Mouse (Mus musculus): Measurements from ENCODE around the gene Gmip. TPM values are rescaled to one million over a fixed set of nuclear protein-coding genes. Genes with fewer than 3 reads are reported as not detected.

Gmip gene
- polyA plus RNA-seq, 1 experiment from 2014 or later, result 7.6 TPM

DNA sequence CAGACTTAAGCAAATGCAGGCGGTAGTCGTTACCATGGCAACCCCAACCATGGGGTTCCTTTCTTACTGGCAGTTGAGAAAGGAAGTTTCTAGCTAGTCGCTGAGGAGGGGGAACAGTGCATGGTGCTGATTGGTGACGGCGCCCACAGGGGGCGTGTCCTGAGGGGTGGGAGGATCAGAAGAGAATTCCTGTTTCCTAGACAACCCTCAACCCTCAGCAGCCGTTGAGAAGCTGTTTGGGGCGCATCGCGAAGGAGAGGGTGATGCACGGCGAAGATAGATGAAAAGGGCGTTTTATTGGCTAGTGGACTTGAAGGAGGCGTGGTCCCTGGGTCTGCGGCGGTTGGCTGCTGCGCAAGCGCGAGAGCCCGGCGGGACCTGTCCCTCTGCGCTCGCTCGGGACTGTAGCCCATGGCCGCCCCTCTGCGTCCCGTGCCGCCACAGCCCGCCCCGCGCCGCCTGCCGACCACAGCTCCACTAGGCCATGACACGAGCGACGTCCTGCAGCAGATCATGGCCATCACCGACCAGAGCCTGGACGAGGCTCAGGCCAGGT is 23.9 kb downstream of the Gmip start, which contains the start of gene Pbx4:
Gene Pbx4 (plus strand): TSS at position 194 of the 556 bp plus-strand sequence.
- ATAC-seq (ENCODE audit: extremely low read depth, insufficient number of reproducible peaks, low FRiP score, low TSS enrichment), result peak; percentile 79
- under 1% methylated on average over 38 of the region's 38 CpGs for WGBS
- Histone ChIP-seq H3K36me3 (0 out of 2 replicates have a peak, but pooled peaks cover 6% of the 10 kb centered on the region), H3K9ac (peak within 1 kb of the TSS; percentile 82), H3K9me3 (no peaks in the 10 kb centered on the region), H3K27ac (replicated peaks) (0 out of 2 replicates have a peak within 1 kb of the TSS, but pooled peaks have one; percentile 17), H3K4me3 (peak within 1 kb of the TSS; percentile 63), H3K4me1 (peaks cover 20% of the 10 kb centered on the region), H3K4me2 (peak within 1 kb of the TSS; percentile 92), H3K27me3 (replicated peaks) (peaks cover 10% of the 10 kb centered on the region)

DNA sequence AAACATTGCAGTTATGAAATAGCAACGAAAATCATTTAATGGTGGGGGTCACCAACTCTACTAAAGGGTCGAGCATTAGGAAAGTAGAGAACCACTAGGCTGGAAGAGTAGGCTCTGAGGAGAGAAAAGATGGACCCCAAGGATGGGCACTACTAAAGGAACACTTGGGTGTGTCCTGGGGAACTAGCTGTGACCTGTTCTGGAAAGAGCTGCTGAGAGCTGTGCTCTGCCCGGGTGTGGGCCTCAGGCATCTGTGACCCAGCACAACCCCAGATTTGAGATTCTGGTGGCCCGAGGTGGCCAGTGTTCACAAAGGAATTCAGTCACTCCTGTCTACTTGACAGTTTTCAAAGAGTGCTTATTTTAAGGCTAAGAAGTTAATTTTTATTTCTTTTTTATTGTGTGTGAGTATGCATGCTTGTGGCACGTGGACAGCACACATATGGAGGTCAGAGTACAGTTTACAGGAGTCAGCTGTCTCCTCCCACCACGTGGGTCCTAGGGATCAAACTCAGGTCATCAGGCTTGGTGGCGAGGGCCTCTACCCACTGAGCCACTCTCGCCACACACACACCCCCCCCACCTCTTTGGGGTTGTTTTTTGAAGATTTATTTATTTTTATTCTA is 28.7 kb downstream of the Gmip start:
- WGBS, result 60% methylated on average over 8 of the region's 8 CpGs

DNA sequence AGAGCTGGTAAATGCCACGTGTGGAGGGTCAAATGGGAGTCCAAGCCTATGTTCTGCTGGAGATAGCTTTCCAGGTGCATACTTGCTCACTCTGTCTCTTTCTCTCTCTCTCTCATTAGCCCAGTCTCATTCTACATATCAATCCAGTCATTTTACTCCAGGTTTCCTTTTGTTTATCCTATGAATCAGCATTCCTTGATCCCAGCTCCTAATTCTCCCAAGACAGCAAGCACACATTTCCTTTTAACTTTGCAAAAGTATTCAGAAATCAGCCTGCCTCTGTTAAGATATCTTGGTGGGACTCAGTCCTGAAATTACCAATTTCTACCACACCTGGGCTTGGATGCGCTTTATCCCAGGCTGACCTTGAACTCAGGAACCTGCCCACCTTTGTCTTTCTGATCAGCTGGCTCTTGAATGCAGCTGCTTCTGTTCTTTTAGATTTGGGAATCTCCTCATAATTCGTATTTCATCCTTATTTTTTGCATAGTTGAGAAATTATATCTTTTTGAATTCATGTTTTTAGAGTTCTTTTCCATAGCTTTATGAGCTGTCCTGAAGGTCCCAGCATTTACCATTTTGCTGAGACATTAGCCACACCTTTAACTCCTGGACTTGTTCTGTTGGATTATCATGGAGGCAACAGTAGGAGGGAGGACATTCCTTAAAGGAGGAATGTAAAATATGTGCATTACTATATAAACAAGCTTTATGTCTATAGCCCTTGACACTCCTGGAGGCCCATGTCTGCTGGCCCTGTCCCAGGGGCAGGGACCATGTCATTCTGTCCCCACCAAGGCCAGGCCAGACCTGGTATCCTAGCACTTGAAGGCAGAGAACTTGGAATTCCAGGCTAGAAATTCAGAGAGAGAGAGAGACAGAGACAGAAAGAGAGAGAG is 38.9 kb downstream of the Gmip start:
- 71% methylated on average over 3 of the region's 3 CpGs for WGBS
- Histone ChIP-seq H3K4me1 (peaks cover 23% of the 10 kb centered on the region), H3K36me3 (no peaks in the 10 kb centered on the region), H3K27ac (replicated peaks) (peak overlapping the region; percentile 32; the same call in 1 of the 2 replicates), H3K27me3 (replicated peaks) (no peaks in the 10 kb centered on the region), H3K9me3 (no peaks in the 10 kb centered on the region), H3K9ac (no peak overlapping the region), H3K4me2 (no peak overlapping the region), H3K4me3 (no peak overlapping the region)
- ATAC-seq (ENCODE audit: extremely low read depth, insufficient number of reproducible peaks, low FRiP score, low TSS enrichment), result no peak

More for the DNA sequence above, 28.7 kb downstream of the Gmip start:
- Histone ChIP-seq H3K9me3 (no peaks in the 10 kb centered on the region), H3K9ac (no peak overlapping the region), H3K36me3 (no peaks in the 10 kb centered on the region), H3K27me3 (replicated peaks) (peaks cover 10% of the 10 kb centered on the region), H3K4me3 (no peak overlapping the region), H3K27ac (replicated peaks) (no peak overlapping the region), H3K4me1 (peaks cover 7% of the 10 kb centered on the region), H3K4me2 (no peak overlapping the region)
- ATAC-seq (ENCODE audit: extremely low read depth, insufficient number of reproducible peaks, low FRiP score, low TSS enrichment), result no peak

DNA sequence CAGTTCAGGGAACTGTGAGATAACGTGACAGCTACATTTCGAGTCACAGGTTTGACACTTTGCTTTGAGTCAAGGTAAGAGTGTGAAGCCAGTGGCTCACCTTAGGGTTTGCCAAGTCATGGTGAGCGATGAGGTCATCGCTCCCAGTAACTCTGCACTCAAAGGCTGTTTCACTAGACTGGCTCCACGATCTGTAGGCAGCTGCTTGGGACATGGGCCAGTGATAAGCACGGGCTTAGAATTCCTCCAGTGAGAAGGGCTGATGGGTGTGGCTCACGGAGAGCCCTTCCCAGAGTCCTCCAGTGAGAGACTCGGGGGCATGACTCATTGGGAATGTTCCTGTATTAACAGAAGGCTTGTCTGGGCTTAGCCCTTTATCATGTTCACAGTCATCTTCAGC is 40.5 kb downstream of the Gmip start:
- Histone ChIP-seq H3K27me3 (replicated peaks) (no peaks in the 10 kb centered on the region), H3K9ac (no peak overlapping the region), H3K36me3 (no peaks in the 10 kb centered on the region), H3K27ac (replicated peaks) (peak overlapping the region; percentile 43), H3K4me2 (peak overlapping the region; percentile 7; the same call in 1 of the 2 replicates), H3K4me3 (no peak overlapping the region), H3K4me1 (peaks cover 23% of the 10 kb centered on the region), H3K9me3 (no peaks in the 10 kb centered on the region)
- WGBS, result 39% methylated on average over 8 of the region's 8 CpGs
- peak; percentile 76 for ATAC-seq (ENCODE audit: extremely low read depth, insufficient number of reproducible peaks, low FRiP score, low TSS enrichment)

DNA sequence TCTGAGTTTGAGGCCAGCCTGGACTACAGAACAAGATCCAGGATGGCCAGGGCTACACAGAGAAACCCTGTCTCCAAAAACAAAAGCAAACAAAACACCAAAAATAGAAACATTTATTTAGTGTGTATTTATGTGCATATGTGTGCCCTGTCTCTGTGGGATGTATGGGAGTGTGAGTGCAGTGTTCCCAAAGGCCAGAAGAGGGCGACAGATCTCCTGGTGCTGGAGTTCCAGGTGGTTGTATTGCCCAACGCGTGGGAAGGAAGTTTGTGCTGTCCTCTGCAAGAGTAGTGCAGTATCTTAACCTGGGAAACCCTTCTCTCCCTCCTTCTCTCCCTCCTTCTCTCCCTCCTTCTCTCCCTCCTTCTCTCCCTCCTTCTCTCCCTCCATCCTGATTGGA is 41.4 kb downstream of the Gmip start:
- 37% methylated on average over 3 of the region's 3 CpGs for WGBS
- ATAC-seq (ENCODE audit: extremely low read depth, insufficient number of reproducible peaks, low FRiP score, low TSS enrichment), result no peak

DNA sequence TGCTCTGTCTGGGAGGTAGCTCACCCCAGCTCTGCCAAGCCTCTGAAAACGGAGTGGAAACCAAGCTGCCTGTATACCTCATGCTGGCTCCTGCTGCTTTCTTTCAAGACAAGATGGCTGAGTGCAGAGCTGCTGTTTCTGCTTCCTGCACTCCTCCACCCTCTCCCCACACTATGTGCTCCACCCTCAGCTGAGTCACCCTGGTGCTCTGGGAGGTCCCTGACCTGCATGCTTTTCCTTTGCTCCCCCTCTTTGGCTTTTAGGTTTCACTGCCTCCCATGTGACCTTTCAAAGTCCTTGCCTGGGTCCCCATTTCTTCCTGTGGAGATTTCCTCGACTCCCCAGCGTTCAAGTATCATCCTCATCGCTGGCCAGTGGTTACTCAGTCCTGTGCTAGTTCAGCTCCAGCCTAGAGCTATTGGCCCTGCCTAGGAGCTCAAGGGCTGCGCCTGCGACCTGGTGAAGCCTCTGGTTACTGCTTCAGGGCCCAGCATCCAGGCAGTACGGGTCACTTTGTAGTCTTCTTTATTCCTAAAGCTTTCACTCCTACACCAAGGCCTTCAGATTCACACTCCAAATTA is 42.5 kb downstream of the Gmip start:
- no peak overlapping the region for H3K27ac ChIP-seq (replicated peaks)

More for the DNA sequence above, 41.4 kb downstream of the Gmip start:
- Histone ChIP-seq H3K9ac (no peak overlapping the region), H3K27me3 (replicated peaks) (no peaks in the 10 kb centered on the region), H3K4me1 (peaks cover 23% of the 10 kb centered on the region), H3K4me2 (no peak overlapping the region), H3K9me3 (no peaks in the 10 kb centered on the region), H3K36me3 (no peaks in the 10 kb centered on the region), H3K4me3 (no peak overlapping the region), H3K27ac (replicated peaks) (no peak overlapping the region)

DNA sequence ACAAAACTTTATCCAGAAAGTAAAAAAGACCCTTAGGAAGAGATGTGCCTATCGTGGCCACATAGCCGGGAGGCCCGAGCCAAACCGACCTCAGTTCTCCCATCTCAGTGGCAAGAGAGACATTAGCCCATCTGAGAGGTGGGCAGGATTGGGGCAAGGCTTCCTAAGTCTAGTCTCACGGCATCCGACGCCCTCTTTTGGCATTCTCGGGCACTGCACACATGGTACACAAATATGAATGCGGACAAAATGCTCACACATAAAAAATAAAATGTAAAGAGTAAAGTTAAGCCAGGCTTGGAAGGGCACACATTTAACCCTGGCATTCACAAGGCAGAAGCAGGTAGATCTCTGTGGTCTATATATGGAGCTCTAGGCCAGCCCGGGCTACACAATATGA is 45.4 kb downstream of the Gmip start:
- Histone ChIP-seq H3K27me3 (replicated peaks) (no peaks in the 10 kb centered on the region), H3K4me3 (no peak overlapping the region), H3K9ac (no peak overlapping the region), H3K27ac (replicated peaks) (no peak overlapping the region), H3K9me3 (no peaks in the 10 kb centered on the region), H3K4me2 (no peak overlapping the region), H3K36me3 (no peaks in the 10 kb centered on the region), H3K4me1 (peaks cover 11% of the 10 kb centered on the region)
- WGBS, result 87% methylated on average over 10 of the region's 10 CpGs
- no peak for ATAC-seq (ENCODE audit: extremely low read depth, insufficient number of reproducible peaks, low FRiP score, low TSS enrichment)

More for the DNA sequence above, 42.5 kb downstream of the Gmip start:
- ATAC-seq (ENCODE audit: extremely low read depth, insufficient number of reproducible peaks, low FRiP score, low TSS enrichment), result no peak
- H3K9ac ChIP-seq, result no peak overlapping the region
- H3K4me2 ChIP-seq, result no peak overlapping the region
- WGBS, result 64% methylated on average over 7 of the region's 7 CpGs
- no peak overlapping the region for H3K4me3 ChIP-seq
- H3K4me1 ChIP-seq, result peaks cover 23% of the 10 kb centered on the region
- H3K9me3 ChIP-seq, result no peaks in the 10 kb centered on the region
- H3K27me3 ChIP-seq (replicated peaks), result no peaks in the 10 kb centered on the region
- H3K36me3 ChIP-seq, result no peaks in the 10 kb centered on the region

DNA sequence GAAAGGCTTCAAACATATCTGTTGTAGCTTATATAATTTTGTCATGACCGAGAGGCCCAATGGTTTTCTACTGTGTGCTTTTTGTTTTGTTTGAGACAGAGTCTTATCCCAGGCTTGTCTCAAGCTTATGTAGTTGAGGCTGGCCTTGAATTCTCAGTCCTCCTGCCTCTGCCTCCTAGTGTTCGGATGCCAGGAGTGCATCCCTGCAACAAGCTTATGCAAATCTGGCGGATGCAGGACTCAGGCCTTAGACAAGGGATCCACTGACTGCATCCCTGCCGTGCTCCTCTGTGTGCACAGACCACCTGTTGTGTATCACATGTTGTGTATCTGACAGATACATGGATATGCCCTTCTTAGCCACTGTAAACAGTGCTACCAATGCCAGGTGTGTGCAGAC is 52.3 kb downstream of the Gmip start:
- no peaks in the 10 kb centered on the region for H3K9me3 ChIP-seq
- no peak overlapping the region for H3K27ac ChIP-seq (replicated peaks)
- no peak overlapping the region for H3K9ac ChIP-seq
- no peak overlapping the region for H3K4me3 ChIP-seq
- H3K4me2 ChIP-seq, result no peak overlapping the region
- no peak for ATAC-seq (ENCODE audit: extremely low read depth, insufficient number of reproducible peaks, low FRiP score, low TSS enrichment)
- WGBS, result 46% methylated on average over 4 of the region's 4 CpGs
- H3K4me1 ChIP-seq, result no peaks in the 10 kb centered on the region
- H3K27me3 ChIP-seq (replicated peaks), result no peaks in the 10 kb centered on the region
- H3K36me3 ChIP-seq, result no peaks in the 10 kb centered on the region

DNA sequence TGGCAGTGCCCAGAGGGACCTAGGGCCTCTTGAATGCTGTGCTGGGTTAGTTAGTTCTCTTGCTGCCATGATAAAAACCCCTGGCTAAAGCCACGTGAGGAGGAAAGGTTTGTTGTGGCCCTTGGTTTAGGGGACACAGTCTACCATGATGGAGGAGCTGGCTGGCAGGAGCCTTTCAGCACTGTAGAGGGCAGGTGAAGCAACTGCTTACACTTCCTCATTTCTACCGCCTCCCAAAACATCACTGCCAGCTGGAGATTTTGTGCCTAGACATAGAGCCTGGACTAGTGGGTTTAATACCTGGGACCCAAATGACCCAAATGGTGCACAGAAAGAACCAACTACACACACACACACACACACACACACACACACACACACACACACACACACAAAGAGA is 52.8 kb downstream of the Gmip start:
- WGBS, result 58% methylated on average over 2 of the region's 2 CpGs
- H3K4me2 ChIP-seq, result no peak overlapping the region
- H3K4me1 ChIP-seq, result no peaks in the 10 kb centered on the region
- no peaks in the 10 kb centered on the region for H3K9me3 ChIP-seq
- H3K4me3 ChIP-seq, result no peak overlapping the region
- no peak overlapping the region for H3K9ac ChIP-seq
- H3K36me3 ChIP-seq, result no peaks in the 10 kb centered on the region
- ATAC-seq (ENCODE audit: extremely low read depth, insufficient number of reproducible peaks, low FRiP score, low TSS enrichment), result no peak
- H3K27ac ChIP-seq (replicated peaks), result no peak overlapping the region
- H3K27me3 ChIP-seq (replicated peaks), result no peaks in the 10 kb centered on the region

DNA sequence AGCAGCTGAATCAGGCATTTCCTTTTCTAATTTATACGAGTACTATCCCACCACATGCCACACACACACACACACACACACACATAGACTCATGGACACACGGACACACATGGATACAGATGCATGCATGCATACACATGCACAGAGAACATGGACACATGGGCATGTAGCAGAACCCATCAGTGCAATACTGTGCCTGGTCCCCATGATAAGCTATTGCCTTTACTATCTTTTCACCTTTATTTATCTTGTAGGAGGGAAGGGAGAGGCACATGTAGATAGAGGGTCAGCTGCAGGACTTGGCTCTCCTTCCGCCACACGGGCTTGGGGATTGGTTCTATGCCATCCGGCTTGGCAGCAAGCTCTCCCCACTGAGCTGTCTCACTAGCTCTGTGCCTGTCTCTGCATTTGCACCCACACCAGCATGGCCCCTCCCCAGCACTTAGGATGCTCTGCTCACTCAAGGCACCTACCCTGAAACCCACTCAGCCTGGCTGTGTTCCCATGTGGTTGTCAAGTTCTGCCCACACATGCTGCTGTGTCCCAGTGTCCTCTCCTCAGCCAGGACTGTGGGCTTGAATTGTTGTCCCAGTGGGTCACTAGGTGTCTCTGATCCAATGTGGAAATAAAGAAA is 55.0 kb downstream of the Gmip start:
- WGBS, result 68% methylated on average over 5 of the region's 5 CpGs
- H3K4me3 ChIP-seq, result no peak overlapping the region
- no peak overlapping the region for H3K9ac ChIP-seq
- no peak overlapping the region for H3K4me2 ChIP-seq
- no peaks in the 10 kb centered on the region for H3K9me3 ChIP-seq
- no peak for ATAC-seq (ENCODE audit: extremely low read depth, insufficient number of reproducible peaks, low FRiP score, low TSS enrichment)
- no peaks in the 10 kb centered on the region for H3K36me3 ChIP-seq
- H3K27me3 ChIP-seq (replicated peaks), result no peaks in the 10 kb centered on the region; the same call in 1 of the 2 replicates
- H3K4me1 ChIP-seq, result 0 out of 2 replicates have a peak, but pooled peaks cover 4% of the 10 kb centered on the region
- no peak overlapping the region for H3K27ac ChIP-seq (replicated peaks)

Measured in heart, embryonic 13.5 days (tissue).